Mouse (Mus musculus) G1E (cell line): ENCODE data around the gene D430042O09Rik.

Experiments
- CTCF ChIP-seq: IDR thresholded peaks from 2 replicates; pipeline ENCODE4 v1.5.1; 2012; ENCODE audit warnings: low read depth, low read length, inconsistent platforms, mixed read lengths
- TAL1 ChIP-seq: conservative IDR thresholded peaks from 2 replicates; pipeline ENCODE4 v1.6.1; 2012; ENCODE audit warnings: low read depth, low read length, inconsistent platforms, mixed read lengths

GRCm38 (mm10) chr7:125838078-125838742 is 130.5 kb downstream of the D430042O09Rik start:
- no peak for TF ChIP-seq CTCF
- TF ChIP-seq TAL1 = no peak
